Comparison of ENCODE assay signal across 25 mouse cellular contexts in the genomic region with DNA sequence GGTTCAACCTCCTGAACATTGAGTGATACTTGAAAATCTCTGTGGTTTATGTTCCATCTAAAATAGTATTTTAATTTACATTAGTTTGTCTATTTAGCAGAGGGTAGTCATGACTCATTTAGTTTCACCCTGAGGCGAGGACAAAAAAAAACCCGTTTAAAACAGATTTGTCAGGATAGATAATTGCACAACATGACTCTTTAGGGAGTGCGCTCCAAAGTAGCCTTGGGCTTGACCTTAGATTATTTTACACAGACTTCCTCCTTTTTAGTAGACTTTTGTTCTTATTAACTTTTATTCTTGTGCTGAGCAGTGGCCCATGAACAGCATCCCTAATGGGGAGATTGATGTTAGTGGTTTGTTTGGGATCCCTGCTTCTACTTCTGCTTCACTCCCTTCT. TPM values are rescaled to one million over a fixed set of nuclear protein-coding genes. Genes with fewer than 3 reads are reported as not detected.
A peak's percentile ranks its signal among the peaks of the same experiment; 100 is the strongest.
DNase-seq lines count a peak whose midpoint lies in the region; ATAC-seq and TF ChIP-seq lines count a peak whose summit lies in the region.
"Had no signal": no experiment of that assay in that cellular context is flagged by ENCODE, and none has a peak within 500 bp of the region (broad histone marks: within the 10 kb centered on the region; RNA-seq: fewer than 3 reads in every experiment).

No protein-coding gene starts in this region.

- H3K36me3 ChIP-seq in lung, postnatal 0 days (ENCODE audit: insufficient read depth, low read length): peaks cover 21% of the 10 kb centered on the region
- H3K36me3 ChIP-seq in CH12.LX (replicated peaks in 1 of 2; ENCODE audit: control insufficient read depth in 1 of 2, insufficient read depth in 1 of 2, low read length in 1 of 2): peaks cover 52 to 86% of the 10 kb centered on the region in 2 experiments

- no peak for TF ChIP-seq RAD21 in CH12.LX (IDR thresholded peaks at IDR 0.05; ENCODE audit: low read depth, low read length)

- dilution Hi-C loops in CH12.LX (cut with MboI; ENCODE audit: extremely low pct_ligation_motif_present, extremely low pct_unique_long_range_greater_than_20kb, low sequenced_read_pairs): no loop called here

- WGBS in lung, postnatal 0 days: 43% methylated on average over 3 of the region's 3 CpGs

- H3K9me3 ChIP-seq in lung, postnatal 0 days (ENCODE audit: low read length): no peaks in the 10 kb centered on the region
- H3K9me3 ChIP-seq in CH12.LX (replicated peaks; ENCODE audit: low read length): no peaks in the 10 kb centered on the region
- H3K9me3 ChIP-seq: embryonic facial prominence, embryonic 12.5 days; embryonic facial prominence, embryonic 15.5 days; heart, embryonic 12.5 days; heart, embryonic 15.5 days; hindbrain, embryonic 10.5 days had no signal

- no peaks in the 10 kb centered on the region for H3K27me3 ChIP-seq in lung, postnatal 0 days (replicated peaks; ENCODE audit: insufficient read depth, low read length)
- no peaks in the 10 kb centered on the region for H3K27me3 ChIP-seq in CH12.LX (replicated peaks)
- H3K27me3 ChIP-seq: embryonic facial prominence, embryonic 12.5 days; embryonic facial prominence, embryonic 15.5 days; heart, embryonic 12.5 days; heart, embryonic 15.5 days had no signal

- no peak overlapping the region for H3K9ac ChIP-seq in lung, postnatal 0 days (replicated peaks; ENCODE audit: low read depth)
- H3K9ac ChIP-seq in CH12.LX (ENCODE audit: insufficient read depth, low read depth): no peak overlapping the region
- H3K9ac ChIP-seq: embryonic facial prominence, embryonic 12.5 days; embryonic facial prominence, embryonic 15.5 days; forebrain, postnatal 0 days; heart, embryonic 12.5 days; heart, embryonic 15.5 days; hindbrain, embryonic 14.5 days had no signal

- no peak overlapping the region for H3K27ac ChIP-seq in lung, postnatal 0 days (ENCODE audit: low read length)
- no peak overlapping the region for H3K27ac ChIP-seq in CH12.LX (ENCODE audit: insufficient read depth, low read depth)
- H3K27ac ChIP-seq in brown adipose tissue, adult 24 weeks (replicated peaks; ENCODE audit: low read depth, low read length): peak overlapping the region; percentile 75
- H3K27ac ChIP-seq: embryonic facial prominence, embryonic 12.5 days; embryonic facial prominence, embryonic 15.5 days; heart, embryonic 15.5 days; hindbrain, embryonic 10.5 days; hindbrain, embryonic 14.5 days had no signal

- no peak for TF ChIP-seq CTCF in lung, postnatal 0 days (IDR thresholded peaks at IDR 0.05)
- no peak for TF ChIP-seq CTCF in CH12.LX (conservative IDR thresholded peaks at IDR 0.05 in 1 of 2, IDR thresholded peaks at IDR 0.05 in 1 of 2; ENCODE audit: low read depth in 2 of 2, low read length in 2 of 2)

- no peak; the same call in 1 of the 2 replicates for ATAC-seq in lung, postnatal 0 days
- ATAC-seq: forebrain, embryonic 14.5 days; forebrain, postnatal 0 days; intestine, postnatal 0 days had no signal

- no peak overlapping the region for H3K4me2 ChIP-seq in lung, postnatal 0 days (replicated peaks; ENCODE audit: low read depth, low read length)
- no peak overlapping the region for H3K4me2 ChIP-seq in CH12.LX (ENCODE audit: insufficient read depth, low read depth, poor library complexity, severe bottlenecking)
- H3K4me2 ChIP-seq: embryonic facial prominence, embryonic 12.5 days; embryonic facial prominence, embryonic 15.5 days; heart, embryonic 12.5 days; heart, embryonic 15.5 days; hindbrain, embryonic 14.5 days had no signal

- TF ChIP-seq POLR2A in CH12.LX (IDR thresholded peaks at IDR 0.05; ENCODE audit: low read depth, low read length): peak; percentile 11; the same call in 1 of the 2 replicates

- DNase-seq in adrenal gland, postnatal 14 days: peak; percentile 26
- DNase-seq in adrenal gland, adult 8-10 months: no peak
- DNase-seq in lung, postnatal 0 days (ENCODE audit: low spot score): peak; percentile 55
- DNase-seq in lung, postnatal 25 days (ENCODE audit: low spot score): no peak
- DNase-seq in CH12.LX (ENCODE audit: extremely low read depth): no peak
- DNase-seq in cerebellum, postnatal 25 days: no peak
- DNase-seq in right cerebral cortex, adult 2 months (ENCODE audit: low spot score in 2 of 2): no peak
- DNase-seq: cerebellum, adult 18-20 months; cerebellum, adult 9-10 months; cerebellum, postnatal 14 days; forebrain, postnatal 0 days; gastrocnemius, postnatal 25 days; heart, adult 18-20 months; heart, postnatal 10 days; heart, postnatal 36 days; kidney, adult 2 months had no signal

- no peaks in the 10 kb centered on the region for H3K4me1 ChIP-seq in lung, postnatal 0 days (ENCODE audit: insufficient read depth, low read depth, low read length)
- no peaks in the 10 kb centered on the region for H3K4me1 ChIP-seq in CH12.LX (ENCODE audit: control insufficient read depth in 1 of 2, insufficient read depth in 2 of 2)
- 0 out of 2 replicates have a peak, but pooled peaks cover 2% of the 10 kb centered on the region for H3K4me1 ChIP-seq in brown adipose tissue, adult 24 weeks (ENCODE audit: control insufficient read depth, insufficient read depth, insufficient read length, low read length)
- H3K4me1 ChIP-seq: embryonic facial prominence, embryonic 12.5 days; embryonic facial prominence, embryonic 15.5 days; heart, embryonic 12.5 days; heart, embryonic 15.5 days; hindbrain, embryonic 10.5 days had no signal

- no peak for TF ChIP-seq EP300 in lung, postnatal 0 days (IDR thresholded peaks at IDR 0.05)
- no peak for TF ChIP-seq EP300 in CH12.LX (IDR thresholded peaks at IDR 0.05; ENCODE audit: low read length)

- in situ Hi-C loops in CH12.LX (cut with MboI; ENCODE audit: low pct_ligation_motif_present, low pct_unique_long_range_greater_than_20kb, low sequenced_read_pairs): loop anchor here (10.0 kb wide), 1 partner anchor 123 kb away; a partner anchor contains a TSS

- H3K79me2 ChIP-seq in CH12.LX (replicated peaks; ENCODE audit: control insufficient read depth, extremely low read depth, insufficient read depth, poor library complexity, severe bottlenecking): no peaks in the 10 kb centered on the region; the same call in 1 of the 2 replicates

- no peak overlapping the region for H3K4me3 ChIP-seq in lung, postnatal 0 days (ENCODE audit: low read depth, low read length)
- H3K4me3 ChIP-seq in CH12.LX (replicated peaks in 1 of 3; ENCODE audit: low read depth in 2 of 3, low read length in 2 of 3, poor library complexity in 1 of 3): no peak overlapping the region
- H3K4me3 ChIP-seq in brown adipose tissue, adult 24 weeks (ENCODE audit: insufficient read depth, low read depth, low read length): no peak overlapping the region
- H3K4me3 ChIP-seq: embryonic facial prominence, embryonic 12.5 days; embryonic facial prominence, embryonic 15.5 days; heart, embryonic 12.5 days; heart, embryonic 15.5 days; hindbrain, embryonic 10.5 days had no signal

TF ChIP-seq in CH12.LX, 34 proteins besides CTCF, POLR2A, EP300 and RAD21:
- TF ChIP-seq JUND (conservative IDR thresholded peaks at IDR 0.05; ENCODE audit: low read depth, low read length): no peak
- no peak for TF ChIP-seq E2F4 (IDR thresholded peaks at IDR 0.05; ENCODE audit: insufficient replicate concordance, low read depth, low read length)
- no peak for TF ChIP-seq JUN (IDR thresholded peaks at IDR 0.05; ENCODE audit: insufficient read depth, low read depth, low read length)
- TF ChIP-seq ZC3H11A (IDR thresholded peaks at IDR 0.05; ENCODE audit: low read depth, low read length): no peak
- no peak for TF ChIP-seq MAX (IDR thresholded peaks at IDR 0.05; ENCODE audit: low read length)
- no peak for TF ChIP-seq ELF1 (IDR thresholded peaks at IDR 0.05; ENCODE audit: low read depth, low read length)
- no peak for TF ChIP-seq BHLHE40 (IDR thresholded peaks at IDR 0.05; ENCODE audit: low read depth, low read length)
- no peak for TF ChIP-seq PAX5 (IDR thresholded peaks at IDR 0.05; ENCODE audit: low read length)
TF ChIP-seq in CH12.LX: peak in this region for 0.

RNA-seq across cellular contexts. Expression of a gene that starts 18.5 kb away (rescaled TPM):
- 39.2 and 53.2 TPM in 2 replicates for total RNA-seq in adrenal gland, postnatal 14 days (2021)
- total RNA-seq in adrenal gland, adult 8-10 months (2022): 10 to 100 TPM; 44.6 to 64.3 (median 51.3) TPM
- polyA plus RNA-seq in lung, postnatal 0 days (2015; fragmentation: Nextera tagmentation; extraction: Ambion mirVana): 9.9 and 10.2 TPM in 2 replicates
- total RNA-seq in CH12.LX (2012; rRNA removed): 28.2 and 30.9 TPM in 2 replicates
- 25.5 and 28.1 TPM in 2 replicates for total RNA-seq in CH12.LX (2014; rRNA removed)
- 41.9 and 44.1 TPM in 2 replicates for polyA plus RNA-seq in CH12.LX (2012; ENCODE audit: insufficient read length, low read depth)
- polyA plus RNA-seq in brown adipose tissue, adult 24 weeks (2012; ENCODE audit: insufficient read depth, insufficient read length, missing spikeins): 5.7 and 7.9 TPM in 2 replicates

Comparison
In these comparisons a context has a peak if more than half of its experiments do, and no peak if none do; other contexts are left out.
1. DNase-seq: peak in adrenal gland, postnatal 14 days (single experiment) and lung, postnatal 0 days (single experiment); none in adrenal gland, adult 8-10 months (single experiment), lung, postnatal 25 days (single experiment), CH12.LX (single experiment), cerebellum, postnatal 25 days (0 of 2) and right cerebral cortex, adult 2 months (0 of 2).